Mouse (Mus musculus) ES-Bruce4 (cell line): ENCODE measurements around the gene Zdhhc8.

ENCODE experiments used
- CTCF ChIP-seq: IDR thresholded peaks from one replicate; pipeline ENCODE4 v1.8.1; 2011; ENCODE audit warnings: low read depth, low read length
- POLR2A ChIP-seq: IDR thresholded peaks from one replicate; pipeline ENCODE4 v1.8.1; 2011; ENCODE audit warnings: low read length; ENCODE audit not compliant: insufficient read depth

- TF ChIP-seq CTCF (no peak), POLR2A (no peak)
Measured at GRCm38 (mm10) chr16:18252736-18253135, 17.8 kb upstream of the Zdhhc8 start.
